10 mouse cellular contexts compared by ENCODE assay signal in the genomic region with DNA sequence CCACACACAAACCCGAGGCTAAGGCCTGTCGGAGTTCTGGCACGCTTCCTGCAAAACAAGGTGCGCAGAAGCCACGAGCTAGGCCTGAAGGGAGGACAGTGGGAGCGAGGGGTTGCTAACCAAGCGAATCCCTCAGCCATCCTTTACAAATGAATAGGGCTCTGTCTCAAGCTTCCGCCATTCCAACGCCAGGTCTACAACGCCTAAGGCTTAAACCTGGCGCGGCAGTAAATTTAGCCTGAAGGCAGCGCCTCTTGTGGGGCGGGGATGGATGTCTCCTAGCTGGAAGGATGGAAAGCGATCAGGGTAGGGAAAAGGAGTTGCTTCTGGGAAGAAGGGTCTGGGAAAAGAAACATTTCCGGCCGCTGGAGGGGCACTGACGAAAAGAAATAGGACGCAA.
DNase-seq lines count a peak whose midpoint lies in the region; ATAC-seq and TF ChIP-seq lines count a peak whose summit lies in the region.
"Had no signal": no experiment of that assay in that cellular context is flagged by ENCODE, and none has a peak within 500 bp of the region (broad histone marks: within the 10 kb centered on the region; RNA-seq: fewer than 3 reads in every experiment).

No protein-coding gene starts in this region.

- WGBS in hindbrain, embryonic 10.5 days = 7% methylated on average over 19 of the region's 19 CpGs
- WGBS in hindbrain, embryonic 16.5 days = 16% methylated on average over 19 of the region's 19 CpGs
- WGBS in hindbrain, embryonic 15.5 days = 11% methylated on average over 19 of the region's 19 CpGs
- 16% methylated on average over 19 of the region's 19 CpGs for WGBS in midbrain, embryonic 15.5 days
- WGBS in cerebellum, adult 2 months = 88% methylated on average over 19 of the region's 19 CpGs

- no peaks in the 10 kb centered on the region for H3K9me3 ChIP-seq in hindbrain, embryonic 10.5 days
- H3K9me3 ChIP-seq in hindbrain, embryonic 16.5 days (ENCODE audit: control insufficient read depth, low read length) = no peaks in the 10 kb centered on the region
- no peaks in the 10 kb centered on the region for H3K9me3 ChIP-seq in hindbrain, embryonic 15.5 days
- no peaks in the 10 kb centered on the region for H3K9me3 ChIP-seq in midbrain, embryonic 15.5 days

- H3K4me1 ChIP-seq in hindbrain, embryonic 10.5 days (replicated peaks) = peaks cover 69% of the 10 kb centered on the region
- peaks cover 11% of the 10 kb centered on the region for H3K4me1 ChIP-seq in hindbrain, embryonic 16.5 days (ENCODE audit: control insufficient read depth, insufficient read depth, low read depth, low read length)
- H3K4me1 ChIP-seq in hindbrain, embryonic 15.5 days (replicated peaks) = peaks cover 52% of the 10 kb centered on the region
- H3K4me1 ChIP-seq in midbrain, embryonic 15.5 days = peaks cover 36% of the 10 kb centered on the region
- H3K4me1 ChIP-seq in cerebellum, adult 2 months (ENCODE audit: control insufficient read depth, insufficient read depth, low read length) = peaks cover 2% of the 10 kb centered on the region; the same call in 1 of the 2 replicates

- TF ChIP-seq POLR2A in cerebellum, adult 2 months (IDR thresholded peaks at IDR 0.05; ENCODE audit: borderline replicate concordance, insufficient read depth, low read length) = no peak

- peaks cover 100% of the 10 kb centered on the region for H3K27me3 ChIP-seq in hindbrain, embryonic 10.5 days (ENCODE audit: insufficient read depth, poor library complexity, severe bottlenecking)
- peaks cover 4% of the 10 kb centered on the region; the same call in 1 of the 2 replicates for H3K27me3 ChIP-seq in hindbrain, embryonic 16.5 days (replicated peaks; ENCODE audit: control insufficient read depth, insufficient read depth, low read length)
- peaks cover 36% of the 10 kb centered on the region; the same call in 1 of the 2 replicates for H3K27me3 ChIP-seq in hindbrain, embryonic 15.5 days
- H3K27me3 ChIP-seq in midbrain, embryonic 15.5 days (replicated peaks) = peaks cover 28% of the 10 kb centered on the region
- no peaks in the 10 kb centered on the region for H3K27me3 ChIP-seq in cerebellum, adult 2 months (ENCODE audit: control insufficient read depth, insufficient read depth, low read length)

- H3K36me3 ChIP-seq in hindbrain, embryonic 10.5 days = no peaks in the 10 kb centered on the region
- no peaks in the 10 kb centered on the region for H3K36me3 ChIP-seq in hindbrain, embryonic 16.5 days (ENCODE audit: control insufficient read depth, insufficient read depth, low read length)
- no peaks in the 10 kb centered on the region for H3K36me3 ChIP-seq in hindbrain, embryonic 15.5 days
- no peaks in the 10 kb centered on the region for H3K36me3 ChIP-seq in midbrain, embryonic 15.5 days (replicated peaks)

- H3K4me2 ChIP-seq in hindbrain, embryonic 16.5 days (ENCODE audit: low read length) = no peak overlapping the region
- 0 out of 2 replicates have a peak overlapping the region, but pooled peaks have one; percentile 3 for H3K4me2 ChIP-seq in hindbrain, embryonic 15.5 days
- no peak overlapping the region for H3K4me2 ChIP-seq in midbrain, embryonic 15.5 days

- peak overlapping the region; percentile 48; the same call in 1 of the 2 replicates for H3K4me3 ChIP-seq in hindbrain, embryonic 10.5 days
- H3K4me3 ChIP-seq in hindbrain, embryonic 16.5 days (ENCODE audit: low read length) = no peak overlapping the region
- no peak overlapping the region for H3K4me3 ChIP-seq in hindbrain, embryonic 15.5 days
- H3K4me3 ChIP-seq in midbrain, embryonic 15.5 days = no peak overlapping the region
- H3K4me3 ChIP-seq in cerebellum, adult 2 months (replicated peaks; ENCODE audit: insufficient read depth, low read depth, low read length) = no peak overlapping the region

- H3K27ac ChIP-seq in hindbrain, embryonic 10.5 days = peak overlapping the region; percentile 84
- no peak overlapping the region for H3K27ac ChIP-seq in hindbrain, embryonic 16.5 days (ENCODE audit: low read depth, low read length)
- no peak overlapping the region for H3K27ac ChIP-seq in hindbrain, embryonic 15.5 days (replicated peaks)
- H3K27ac ChIP-seq in midbrain, embryonic 15.5 days = peak overlapping the region; percentile 47; the same call in 1 of the 2 replicates
- no peak overlapping the region for H3K27ac ChIP-seq in cerebellum, adult 2 months (ENCODE audit: insufficient read depth, low read length)

- ATAC-seq in hindbrain, embryonic 16.5 days = no peak
- no peak for ATAC-seq in hindbrain, embryonic 15.5 days (ENCODE audit: low FRiP score, low read depth)
- ATAC-seq in midbrain, embryonic 15.5 days (replicated peaks) = no peak

- no peak for TF ChIP-seq CTCF in cerebellum, adult 2 months (IDR thresholded peaks at IDR 0.05; ENCODE audit: borderline replicate concordance, insufficient read depth, low read depth, low read length)

- no peak overlapping the region for H3K9ac ChIP-seq in hindbrain, embryonic 16.5 days (ENCODE audit: low read depth, low read length)
- no peak overlapping the region for H3K9ac ChIP-seq in hindbrain, embryonic 15.5 days
- H3K9ac ChIP-seq in midbrain, embryonic 15.5 days = no peak overlapping the region

- DNase-seq in hindbrain, embryonic 10.5 days (ENCODE audit: low spot score) = peak; percentile 34
- peak; percentile 63 for DNase-seq in embryo, embryonic 11 days
- DNase-seq in cerebellum, adult 2 months = no peak
- DNase-seq in lung, adult 18-20 months = no peak
- no peak for DNase-seq in urinary bladder, postnatal 4 days (ENCODE audit: low spot score in 2 of 2)
- DNase-seq: adrenal gland, postnatal 25 days; heart, postnatal 4 days had no signal

Comparison
In these comparisons a context has a peak if more than half of its experiments do, and no peak if none do; other contexts are left out.
1. H3K27ac ChIP-seq: peak in hindbrain, embryonic 10.5 days (single experiment) and midbrain, embryonic 15.5 days (single experiment); none in hindbrain, embryonic 16.5 days (single experiment), hindbrain, embryonic 15.5 days (single experiment) and cerebellum, adult 2 months (single experiment).
2. DNase-seq: peak in hindbrain, embryonic 10.5 days (single experiment) and embryo, embryonic 11 days (single experiment); none in cerebellum, adult 2 months (0 of 2), lung, adult 18-20 months (0 of 2) and urinary bladder, postnatal 4 days (0 of 2).